Comparison of ENCODE assay signal across 9 mouse cellular contexts in genomic region chr17:71965733-71966606, GRCm38 (mm10).
DNase-seq lines count a peak whose midpoint lies in the region; ATAC-seq and TF ChIP-seq lines count a peak whose summit lies in the region.
"Had no signal": no experiment of that assay in that cellular context is flagged by ENCODE, and none has a peak within 500 bp of the region (broad histone marks: within the 10 kb centered on the region; RNA-seq: fewer than 3 reads in every experiment).

No protein-coding gene starts in this region.

- peak; percentile 63 for TF ChIP-seq CTCF in lung, adult 2 months (IDR thresholded peaks at IDR 0.05; ENCODE audit: insufficient read depth, low read length)
- TF ChIP-seq CTCF in embryonic fibroblast, embryonic 13.5 days (IDR thresholded peaks at IDR 0.05; ENCODE audit: borderline replicate concordance, insufficient read depth, low read length) = peak; percentile 82; the same call in 1 of the 2 replicates

- no peak overlapping the region for H3K9ac ChIP-seq in neural tube, embryonic 13.5 days
- H3K9ac ChIP-seq: limb, embryonic 15.5 days had no signal

- H3K9me3 ChIP-seq in neural tube, embryonic 13.5 days = no peaks in the 10 kb centered on the region
- H3K9me3 ChIP-seq: limb, embryonic 15.5 days had no signal

- H3K27ac ChIP-seq in embryonic fibroblast, embryonic 13.5 days (ENCODE audit: insufficient read depth, low read length) = no peak overlapping the region
- no peak overlapping the region for H3K27ac ChIP-seq in neural tube, embryonic 13.5 days (replicated peaks)
- H3K27ac ChIP-seq: limb, embryonic 15.5 days had no signal

- TF ChIP-seq POLR2A in lung, adult 2 months (IDR thresholded peaks at IDR 0.05; ENCODE audit: borderline replicate concordance, extremely low read depth, low read depth, low read length) = no peak
- no peak for TF ChIP-seq POLR2A in embryonic fibroblast, embryonic 13.5 days (IDR thresholded peaks at IDR 0.05; ENCODE audit: low read depth, low read length)

- H3K4me1 ChIP-seq in lung, adult 2 months (ENCODE audit: control insufficient read depth, insufficient read depth, low read length) = no peaks in the 10 kb centered on the region; the same call in 1 of the 2 replicates
- peaks cover 9% of the 10 kb centered on the region; the same call in 1 of the 2 replicates for H3K4me1 ChIP-seq in embryonic fibroblast, embryonic 13.5 days (ENCODE audit: control insufficient read depth, insufficient read depth, low read length)
- H3K4me1 ChIP-seq in neural tube, embryonic 13.5 days (replicated peaks) = peaks cover 4% of the 10 kb centered on the region; the same call in 1 of the 2 replicates
- H3K4me1 ChIP-seq: limb, embryonic 15.5 days had no signal

- 40% methylated on average over 9 of the region's 9 CpGs for WGBS in lung, adult 2 months
- 82% methylated on average over 9 of the region's 9 CpGs for WGBS in neural tube, embryonic 13.5 days

- H3K4me2 ChIP-seq in neural tube, embryonic 13.5 days = no peak overlapping the region
- H3K4me2 ChIP-seq: limb, embryonic 15.5 days had no signal

- H3K36me3 ChIP-seq in neural tube, embryonic 13.5 days = no peaks in the 10 kb centered on the region
- H3K36me3 ChIP-seq: limb, embryonic 15.5 days had no signal

- H3K27me3 ChIP-seq in neural tube, embryonic 13.5 days = no peaks in the 10 kb centered on the region

- no peak overlapping the region for H3K4me3 ChIP-seq in lung, adult 2 months (replicated peaks; ENCODE audit: extremely low read depth, low read depth, low read length)
- no peak overlapping the region for H3K4me3 ChIP-seq in embryonic fibroblast, embryonic 13.5 days (ENCODE audit: insufficient read depth, low read length)
- no peak overlapping the region for H3K4me3 ChIP-seq in neural tube, embryonic 13.5 days
- H3K4me3 ChIP-seq: limb, embryonic 15.5 days had no signal

- DNase-seq in lung, adult 2 months = no peak
- DNase-seq in lung, postnatal 25 days (ENCODE audit: low spot score) = no peak
- DNase-seq in adrenal gland, adult 8-10 months = peak; percentile 9
- peak; percentile 69 for DNase-seq in heart, postnatal 4 days
- peak; percentile 41 to 57 for DNase-seq in layer of hippocampus, postnatal 25 days (ENCODE audit: extremely low spot score in 1 of 2, low spot score in 1 of 2)

- ATAC-seq in neural tube, embryonic 13.5 days (ENCODE audit: low read depth) = peak; percentile 53; the same call in 1 of the 2 replicates
- ATAC-seq in megakaryocyte-erythroid progenitor cell, adult 5-6 weeks (replicated peaks; ENCODE audit: low FRiP score, low TSS enrichment, poor library complexity, severe bottlenecking) = no peak

Comparison
In these comparisons a context has a peak if more than half of its experiments do, and no peak if none do; other contexts are left out.
1. DNase-seq: peak in adrenal gland, adult 8-10 months (single experiment), heart, postnatal 4 days (single experiment) and layer of hippocampus, postnatal 25 days (2 of 2); none in lung, adult 2 months (single experiment) and lung, postnatal 25 days (single experiment).